In genomic region chr1:131963085-131963951, GRCm38 (mm10) we compare ENCODE assay signal across 8 mouse cellular contexts. TPM values are rescaled to one million over a fixed set of nuclear protein-coding genes. Genes with fewer than 3 reads are reported as not detected.
DNase-seq lines count a peak whose midpoint lies in the region; ATAC-seq and TF ChIP-seq lines count a peak whose summit lies in the region.

No protein-coding gene starts in this region.

- peak overlapping the region; percentile 55 for H3K9ac ChIP-seq in lung, embryonic 14.5 days
- peak overlapping the region; percentile 82 for H3K9ac ChIP-seq in heart, embryonic 13.5 days
- H3K9ac ChIP-seq in midbrain, postnatal 0 days (replicated peaks; ENCODE audit: low read length, poor library complexity, severe bottlenecking) = peak overlapping the region; percentile 55

- peaks cover 47% of the 10 kb centered on the region for H3K27me3 ChIP-seq in lung, embryonic 14.5 days (ENCODE audit: insufficient read depth, low read length)
- H3K27me3 ChIP-seq in heart, embryonic 13.5 days (replicated peaks) = peaks cover 94% of the 10 kb centered on the region
- H3K27me3 ChIP-seq in midbrain, postnatal 0 days (ENCODE audit: insufficient read depth, low read length) = peaks cover 8% of the 10 kb centered on the region

- no peaks in the 10 kb centered on the region for H3K4me1 ChIP-seq in lung, embryonic 14.5 days (ENCODE audit: insufficient read depth)
- H3K4me1 ChIP-seq in heart, embryonic 13.5 days = peaks cover 24% of the 10 kb centered on the region
- peaks cover 2% of the 10 kb centered on the region; the same call in 1 of the 2 replicates for H3K4me1 ChIP-seq in midbrain, postnatal 0 days (ENCODE audit: insufficient read depth, low read length)

- under 1% methylated on average over 71 of the region's 76 CpGs for WGBS in lung, embryonic 14.5 days
- WGBS in heart, embryonic 13.5 days = under 1% methylated on average over 76 of the region's 76 CpGs
- WGBS in midbrain, postnatal 0 days = 2% methylated on average over 59 of the region's 76 CpGs

- no peak overlapping the region for H3K27ac ChIP-seq in lung, embryonic 14.5 days (ENCODE audit: low read depth)
- no peak overlapping the region for H3K27ac ChIP-seq in heart, embryonic 13.5 days (replicated peaks)
- no peak overlapping the region for H3K27ac ChIP-seq in midbrain, postnatal 0 days (ENCODE audit: low read depth, low read length)

- no peaks in the 10 kb centered on the region for H3K36me3 ChIP-seq in lung, embryonic 14.5 days (ENCODE audit: insufficient read depth)
- H3K36me3 ChIP-seq in heart, embryonic 13.5 days = no peaks in the 10 kb centered on the region
- no peaks in the 10 kb centered on the region for H3K36me3 ChIP-seq in midbrain, postnatal 0 days (ENCODE audit: insufficient read depth, low read length)

- H3K9me3 ChIP-seq in lung, embryonic 14.5 days (ENCODE audit: low read depth, low read length) = no peaks in the 10 kb centered on the region
- H3K9me3 ChIP-seq in heart, embryonic 13.5 days = no peaks in the 10 kb centered on the region
- no peaks in the 10 kb centered on the region for H3K9me3 ChIP-seq in midbrain, postnatal 0 days (ENCODE audit: low read length)

- TF ChIP-seq CTCF in lung, embryonic 14.5 days (IDR thresholded peaks at IDR 0.05; ENCODE audit: low read depth) = no peak
- no peak for TF ChIP-seq CTCF in midbrain, postnatal 0 days (IDR thresholded peaks at IDR 0.05)

- peak overlapping the region; percentile 100 for H3K4me2 ChIP-seq in lung, embryonic 14.5 days
- H3K4me2 ChIP-seq in heart, embryonic 13.5 days = peak overlapping the region; percentile 98
- peak overlapping the region; percentile 100 for H3K4me2 ChIP-seq in midbrain, postnatal 0 days (ENCODE audit: low read depth, low read length, poor library complexity, severe bottlenecking)

- peak; percentile 34 for DNase-seq in lung, embryonic 14.5 days
- DNase-seq in lung, postnatal 25 days (ENCODE audit: low spot score) = no peak
- peak; percentile 72 for DNase-seq in adrenal gland, postnatal 25 days
- DNase-seq in kidney, postnatal 25 days = peak; percentile 32 to 57
- no peak for DNase-seq in midbrain, postnatal 0 days (ENCODE audit: low spot score)
- DNase-seq in MN1 (ENCODE audit: low spot score) = no peak
- no peak for DNase-seq in left cerebral cortex, adult 8-10 months (ENCODE audit: low spot score in 2 of 2)

- peak overlapping the region; percentile 74 for H3K4me3 ChIP-seq in lung, embryonic 14.5 days (ENCODE audit: low read depth, low read length)
- peak overlapping the region; percentile 78 for H3K4me3 ChIP-seq in heart, embryonic 13.5 days
- H3K4me3 ChIP-seq in midbrain, postnatal 0 days (ENCODE audit: low read depth, low read length) = peak overlapping the region; percentile 76

- peak; percentile 72 for ATAC-seq in lung, embryonic 14.5 days (ENCODE audit: insufficient read depth)
- ATAC-seq in heart, embryonic 13.5 days (ENCODE audit: extremely low read depth, insufficient number of reproducible peaks, low FRiP score, low TSS enrichment) = no peak
- peak; percentile 65 for ATAC-seq in midbrain, postnatal 0 days (ENCODE audit: low FRiP score)

RNA-seq across cellular contexts. Expression of gene Slc45a3, which starts 0.6 kb away (rescaled TPM):
- 1.8 and 2.2 TPM in 2 replicates for polyA plus RNA-seq in lung, embryonic 14.5 days (2014; fragmentation: Nextera tagmentation; extraction: Ambion mirVana)
- 12.6 and 15.5 TPM in 2 replicates for total RNA-seq in adrenal gland, postnatal 25 days (2021)
- 1.1 and 1.9 TPM in 2 replicates for polyA plus RNA-seq in heart, embryonic 13.5 days (2015; fragmentation: Nextera tagmentation; extraction: Ambion mirVana)
- total RNA-seq in midbrain, postnatal 0 days (2014; rRNA removed) = 0.80 and 1.3 TPM in 2 replicates
- polyA plus RNA-seq in midbrain, postnatal 0 days (2015; fragmentation: Nextera tagmentation; extraction: Ambion mirVana) = 0.38 and 0.63 TPM in 2 replicates
- 1 to 10 TPM in 1 of 4 experiments, under 1 TPM in 3; 0.65 to 1.9 (median 0.79) TPM for total RNA-seq in left cerebral cortex, adult 8-10 months (2022)

RNA-seq across cellular contexts. Expression of gene Elk4, which starts 44.1 kb away (rescaled TPM):
- polyA plus RNA-seq in lung, embryonic 14.5 days (2014; fragmentation: Nextera tagmentation; extraction: Ambion mirVana) = 35.7 and 41.3 TPM in 2 replicates
- 100 and 117 TPM in 2 replicates for total RNA-seq in adrenal gland, postnatal 25 days (2021)
- polyA plus RNA-seq in heart, embryonic 13.5 days (2015; fragmentation: Nextera tagmentation; extraction: Ambion mirVana) = 11.8 and 12.8 TPM in 2 replicates
- 17.6 and 23.4 TPM in 2 replicates for total RNA-seq in midbrain, postnatal 0 days (2014; rRNA removed)
- polyA plus RNA-seq in midbrain, postnatal 0 days (2015; fragmentation: Nextera tagmentation; extraction: Ambion mirVana) = 6.0 and 8.1 TPM in 2 replicates
- total RNA-seq in left cerebral cortex, adult 8-10 months (2022) = 10 to 100 TPM; 54.1 to 63.5 (median 58.5) TPM

RNA-seq across cellular contexts. Expression of gene Nucks1, which starts 53.0 kb away (rescaled TPM):
- polyA plus RNA-seq in lung, embryonic 14.5 days (2014; fragmentation: Nextera tagmentation; extraction: Ambion mirVana) = 64.9 and 66.1 TPM in 2 replicates
- total RNA-seq in adrenal gland, postnatal 25 days (2021) = 124 and 137 TPM in 2 replicates
- 44.5 and 47.1 TPM in 2 replicates for polyA plus RNA-seq in heart, embryonic 13.5 days (2015; fragmentation: Nextera tagmentation; extraction: Ambion mirVana)
- 121 and 140 TPM in 2 replicates for total RNA-seq in midbrain, postnatal 0 days (2014; rRNA removed)
- 41.3 and 51.7 TPM in 2 replicates for polyA plus RNA-seq in midbrain, postnatal 0 days (2015; fragmentation: Nextera tagmentation; extraction: Ambion mirVana)
- 100 to 1,000 TPM; 142 to 178 (median 163) TPM for total RNA-seq in left cerebral cortex, adult 8-10 months (2022)

Comparison
In these comparisons a context has a peak if more than half of its experiments do, and no peak if none do; other contexts are left out.
1. DNase-seq: peak in lung, embryonic 14.5 days (single experiment), adrenal gland, postnatal 25 days (single experiment) and kidney, postnatal 25 days (2 of 2); none in lung, postnatal 25 days (single experiment), midbrain, postnatal 0 days (single experiment), MN1 (single experiment) and left cerebral cortex, adult 8-10 months (0 of 2).
2. Peak in every context shown above with its lines, with median percentiles within 50 percentile points of each other: H3K4me2 ChIP-seq, H3K4me3 ChIP-seq and H3K9ac ChIP-seq.